Mouse (Mus musculus) cerebellum, adult 2 months (tissue): ENCODE measurements around the gene Jade1. TPM values are rescaled to one million over a fixed set of nuclear protein-coding genes. Genes with fewer than 3 reads are reported as not detected.

Experiments
- DNase-seq, 2 experiments: peaks; one replicate each; pipeline ENCODE4 v3.0.0; 2021
- H3K27ac ChIP-seq: fragments of 200-500 bp; 2 replicates; pipeline ENCODE4 v1.5.1; 2012; ENCODE audit warnings: low read length, control low read depth, inconsistent platforms; ENCODE audit not compliant: insufficient read depth
- H3K27me3 ChIP-seq: fragments of 200-500 bp; 2 replicates; pipeline ENCODE4 v1.6.1; 2012; ENCODE audit warnings: inconsistent platforms, mild to moderate bottlenecking, low read length, moderate library complexity; ENCODE audit not compliant: control insufficient read depth, insufficient read depth
- H3K4me1 ChIP-seq: fragments of 200-500 bp; 2 replicates; pipeline ENCODE4 v1.6.1; 2011; ENCODE audit warnings: low read length; ENCODE audit not compliant: control insufficient read depth, insufficient read depth
- H3K4me3 ChIP-seq: fragments of 200-500 bp; replicated peaks from 2 replicates; pipeline ENCODE3; 2011; ENCODE audit warnings: mild to moderate bottlenecking, low read depth, low read length, control low read depth; ENCODE audit not compliant: insufficient read depth
- CTCF ChIP-seq: fragments of 200-500 bp; IDR thresholded peaks from 2 replicates; pipeline ENCODE4 v1.5.1; 2011; ENCODE audit warnings: low read depth, mild to moderate bottlenecking, control low read depth, low read length, moderate library complexity, borderline replicate concordance; ENCODE audit not compliant: insufficient read depth
- POLR2A ChIP-seq: fragments of 200-500 bp; IDR thresholded peaks from 2 replicates; pipeline ENCODE4 v1.6.1; 2011; ENCODE audit warnings: low read length, control low read depth, borderline replicate concordance; ENCODE audit not compliant: insufficient read depth
- WGBS: fragments of 180-500 bp; shearing (Covaris S2); methylation state at CpG from one replicate; pipeline ENCODE4 v1.1.7; 2018; 5-methylcytosine and 5-hydroxymethylcytosine counted together
- polyA plus RNA-seq: library from polyadenylated mRNA; depleted of rRNA; stranded (reverse); fragments of >200 nt; gene quantifications from 2 replicates; pipeline ENCODE4 v1.2.3, GENCODE M21; 2012; rRNA removed

Jade1 gene
- polyA plus RNA-seq = 30.1 and 31.8 TPM in 2 replicates

GRCm38 (mm10) chr3:41555491-41556381, at the start of gene Jade1:
TSS of gene Jade1 (plus strand) at chr3:41555731.
- no peak within 1 kb of the TSS for H3K4me3 ChIP-seq
- WGBS = 97% methylated on average over 36 of the region's 36 CpGs
- no peak for DNase-seq
- H3K27ac ChIP-seq = no peak within 1 kb of the TSS
- no peaks in the 10 kb centered on the region for H3K4me1 ChIP-seq
- no peaks in the 10 kb centered on the region for H3K27me3 ChIP-seq
- TF ChIP-seq CTCF (no peak), POLR2A (no peak)

- Histone ChIP-seq H3K4me1 (no peaks in the 10 kb centered on the region), H3K27ac (no peak overlapping the region), H3K4me3 (no peak overlapping the region), H3K27me3 (no peaks in the 10 kb centered on the region)
- DNase-seq = no peak
- TF ChIP-seq CTCF (no peak), POLR2A (no peak)
- WGBS = 89% methylated on average over 2 of the region's 2 CpGs
Measured at GRCm38 (mm10) chr3:41509441-41509840, 46.1 kb upstream of the Jade1 start.

GRCm38 (mm10) chr3:41510191-41510590, 45.3 kb upstream of the Jade1 start:
- no peaks in the 10 kb centered on the region for H3K4me1 ChIP-seq
- no peak for DNase-seq

GRCm38 (mm10) chr3:41510750-41511149, 44.8 kb upstream of the Jade1 start:
- Histone ChIP-seq H3K27me3 (no peaks in the 10 kb centered on the region), H3K4me1 (no peaks in the 10 kb centered on the region), H3K4me3 (no peak overlapping the region), H3K27ac (no peak overlapping the region)
- 68% methylated on average over 7 of the region's 7 CpGs for WGBS
- no peak for DNase-seq
- no peak for TF ChIP-seq POLR2A
- TF ChIP-seq CTCF = no peak

More at GRCm38 (mm10) chr3:41510191-41510590, 45.3 kb upstream of the Jade1 start:
- no peak for TF ChIP-seq POLR2A
- no peak for TF ChIP-seq CTCF
- Histone ChIP-seq H3K27ac (no peak overlapping the region), H3K27me3 (no peaks in the 10 kb centered on the region), H3K4me3 (no peak overlapping the region)
- 44% methylated on average over 9 of the region's 9 CpGs for WGBS

GRCm38 (mm10) chr3:41514003-41514402, 41.5 kb upstream of the Jade1 start:
- no peak overlapping the region for H3K4me3 ChIP-seq
- no peak for DNase-seq
- H3K27me3 ChIP-seq = no peaks in the 10 kb centered on the region
- TF ChIP-seq POLR2A = no peak
- no peak for TF ChIP-seq CTCF
- no peaks in the 10 kb centered on the region for H3K4me1 ChIP-seq
- no peak overlapping the region for H3K27ac ChIP-seq
- 84% methylated on average over 5 of the region's 5 CpGs for WGBS

GRCm38 (mm10) chr3:41514683-41515305, 40.7 kb upstream of the Jade1 start:
- 80% methylated on average over 11 of the region's 11 CpGs for WGBS
- TF ChIP-seq POLR2A (no peak), CTCF (no peak)
- no peaks in the 10 kb centered on the region for H3K4me1 ChIP-seq
- H3K27ac ChIP-seq = no peak overlapping the region
- H3K4me3 ChIP-seq = no peak overlapping the region
- no peak for DNase-seq
- no peaks in the 10 kb centered on the region for H3K27me3 ChIP-seq

GRCm38 (mm10) chr3:41516961-41517518, 38.5 kb upstream of the Jade1 start:
- no peak overlapping the region for H3K27ac ChIP-seq
- no peaks in the 10 kb centered on the region for H3K27me3 ChIP-seq
- DNase-seq = no peak
- H3K4me3 ChIP-seq = no peak overlapping the region
- no peak for TF ChIP-seq CTCF
- no peak for TF ChIP-seq POLR2A
- no peaks in the 10 kb centered on the region for H3K4me1 ChIP-seq
- 65% methylated on average over 8 of the region's 8 CpGs for WGBS
